Mouse (Mus musculus) induced T-regulatory cell, adult 2 months (primary cell): ENCODE measurements around the gene Psmg3.

ENCODE experiments used
- DNase-seq: peaks from one replicate; pipeline ENCODE4 v3.0.0-alpha.2; 2012; ENCODE audit warnings: low read depth

Gene Psmg3

DNA sequence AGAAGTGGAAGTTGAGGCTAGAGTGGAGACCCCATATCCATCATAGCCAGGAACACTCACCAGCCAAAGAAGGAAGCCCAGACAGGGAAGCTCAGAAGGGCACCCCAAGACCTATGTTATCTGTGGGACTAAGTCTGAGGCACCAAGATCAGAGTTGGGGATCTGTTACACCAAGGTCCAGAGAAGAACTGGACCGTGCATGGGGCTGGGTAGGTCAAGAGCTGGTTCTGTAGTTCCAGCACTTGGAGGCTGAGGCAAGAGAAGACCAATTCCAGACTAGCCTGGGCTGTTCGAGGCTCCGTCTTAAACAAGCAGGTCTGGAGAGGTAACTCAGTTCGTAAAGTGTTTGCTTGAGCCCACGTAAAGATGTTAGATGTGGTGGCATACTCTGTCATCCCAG is 32.5 kb downstream of the Psmg3 start:
- DNase-seq, result no peak

DNA sequence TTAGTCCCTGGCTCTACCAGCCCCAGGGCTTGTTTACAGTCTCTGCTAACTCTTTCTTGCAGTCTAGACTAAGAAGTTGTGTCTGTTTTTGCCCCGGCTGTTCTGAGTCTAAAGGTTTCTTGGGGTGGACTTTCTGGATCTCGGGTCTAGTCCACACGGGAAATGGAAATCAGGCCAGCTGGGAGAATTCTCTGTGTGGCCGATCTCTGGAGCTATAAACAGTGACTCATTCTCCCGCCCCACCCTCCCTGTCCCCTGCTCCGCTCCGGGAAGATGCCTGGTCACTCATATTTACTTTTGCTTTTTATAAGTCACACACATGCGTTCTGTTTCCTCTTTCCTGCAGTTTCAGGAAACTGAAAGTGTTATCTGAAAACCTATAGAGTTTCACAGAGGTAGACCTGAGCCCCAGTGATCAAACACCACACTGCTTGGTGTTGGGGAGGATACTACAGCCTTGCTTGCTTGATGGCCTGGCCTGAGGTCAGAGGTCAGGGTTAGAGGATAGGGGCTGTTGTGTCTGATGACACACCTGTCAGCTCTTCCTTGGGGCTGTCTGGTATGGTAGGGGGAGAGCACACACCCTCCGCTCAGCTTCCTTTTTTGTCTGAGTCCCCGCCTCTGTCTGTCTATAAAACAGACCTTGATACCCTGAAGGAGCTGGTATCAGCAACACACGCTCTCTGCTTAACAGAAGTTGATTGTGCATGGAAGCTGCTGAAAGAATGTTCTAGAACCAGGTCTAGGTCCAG is 33.2 kb downstream of the Psmg3 start:
- DNase-seq, result peak; percentile 54

GRCm38 (mm10) chr5:139792966-139793337 is 33.7 kb downstream of the Psmg3 start:
- DNase-seq, result no peak

GRCm38 (mm10) chr5:139792159-139792775 is 34.4 kb downstream of the Psmg3 start:
- DNase-seq, result no peak

DNA sequence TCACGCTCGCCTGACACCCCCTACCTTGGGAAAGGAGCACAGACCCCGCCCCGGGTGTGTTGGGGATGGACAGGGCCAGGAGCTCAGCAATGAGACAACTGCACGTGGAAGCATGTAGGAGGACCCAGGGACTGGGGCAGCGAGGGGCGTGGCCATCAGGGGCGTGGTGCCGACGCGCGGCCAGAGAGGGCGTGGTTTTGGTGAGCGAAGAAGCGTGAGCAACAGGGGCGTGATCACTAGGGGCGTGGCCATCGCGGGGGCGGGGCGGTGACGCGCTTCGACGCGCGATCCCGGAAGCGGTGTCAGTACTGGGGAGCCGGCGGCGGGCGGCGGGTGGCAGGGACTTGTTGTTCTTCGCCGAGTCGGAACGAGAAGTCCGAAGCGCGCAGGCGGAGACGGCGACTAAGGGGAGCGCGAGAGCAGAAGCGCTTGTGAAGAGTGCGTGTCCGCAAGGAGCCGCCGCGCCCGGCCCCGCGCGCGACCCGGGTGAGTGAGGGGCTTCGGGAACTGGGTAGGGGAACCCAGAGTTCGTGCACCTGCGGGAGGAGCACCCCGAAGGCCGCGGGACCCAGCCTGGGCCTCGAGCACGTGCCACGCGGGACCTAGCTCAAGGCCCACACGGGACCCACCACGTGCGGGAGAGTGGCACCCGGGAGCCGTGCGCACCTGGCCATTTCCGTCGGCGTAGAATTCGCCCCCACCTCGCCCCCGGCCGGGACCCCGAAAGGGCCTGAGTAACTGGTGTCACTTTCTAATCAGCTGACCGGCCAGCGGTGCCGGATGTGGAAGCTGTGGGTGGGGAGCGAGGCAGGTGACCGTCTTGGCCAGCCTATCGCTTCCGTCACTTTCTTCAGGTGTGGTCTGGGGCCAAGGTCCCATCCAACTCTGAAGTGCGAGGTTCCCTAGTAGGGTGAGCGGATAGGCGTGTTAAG is 35.2 kb downstream of the Psmg3 start, which contains the start of gene Mafk:
Mafk (plus strand) TSS at position 287 of the 932 bp plus-strand sequence.
- DNase-seq, result peak; percentile 98

DNA sequence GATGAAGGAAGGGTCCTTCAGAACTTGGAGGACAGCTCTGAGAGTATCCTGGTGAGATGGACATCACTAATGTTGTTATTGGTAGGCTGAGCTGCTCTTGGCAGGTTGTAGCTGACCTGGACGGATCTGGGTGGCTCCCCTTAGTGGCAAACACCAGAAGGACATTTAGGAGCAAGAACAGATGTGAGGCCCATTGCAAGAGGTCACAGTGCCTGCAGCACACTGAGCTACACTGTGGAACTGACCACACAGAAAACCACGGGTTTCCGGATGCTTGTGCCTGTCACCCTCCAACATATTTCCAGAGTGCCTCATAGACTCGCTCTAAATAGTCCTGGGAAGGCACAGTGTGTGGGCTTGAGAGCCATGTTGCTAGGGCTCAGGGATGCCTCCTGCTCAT is 37.2 kb downstream of the Psmg3 start:
- DNase-seq, result no peak

DNA sequence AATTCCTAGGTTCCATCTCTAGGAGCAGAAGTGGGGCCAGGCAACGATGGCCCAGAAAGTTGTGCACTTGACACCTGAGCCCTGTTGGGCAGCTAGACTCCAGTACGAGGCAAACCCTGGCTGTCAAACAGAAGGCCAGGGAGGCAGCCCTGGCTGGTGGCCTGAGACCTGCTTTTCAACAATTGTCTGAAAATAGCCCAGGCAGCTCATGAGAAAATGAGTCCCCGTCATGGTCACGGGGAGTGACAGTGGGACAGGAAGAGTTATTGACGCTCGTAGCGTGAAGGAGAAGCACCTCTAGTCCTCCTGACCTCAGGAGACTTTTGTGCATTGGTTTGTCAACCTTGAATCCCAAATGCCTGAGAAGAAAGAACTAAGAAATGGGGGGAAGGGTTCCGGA is 45.3 kb downstream of the Psmg3 start:
- DNase-seq, result no peak

GRCm38 (mm10) chr5:139776966-139777365 is 49.7 kb downstream of the Psmg3 start:
- no peak for DNase-seq

DNA sequence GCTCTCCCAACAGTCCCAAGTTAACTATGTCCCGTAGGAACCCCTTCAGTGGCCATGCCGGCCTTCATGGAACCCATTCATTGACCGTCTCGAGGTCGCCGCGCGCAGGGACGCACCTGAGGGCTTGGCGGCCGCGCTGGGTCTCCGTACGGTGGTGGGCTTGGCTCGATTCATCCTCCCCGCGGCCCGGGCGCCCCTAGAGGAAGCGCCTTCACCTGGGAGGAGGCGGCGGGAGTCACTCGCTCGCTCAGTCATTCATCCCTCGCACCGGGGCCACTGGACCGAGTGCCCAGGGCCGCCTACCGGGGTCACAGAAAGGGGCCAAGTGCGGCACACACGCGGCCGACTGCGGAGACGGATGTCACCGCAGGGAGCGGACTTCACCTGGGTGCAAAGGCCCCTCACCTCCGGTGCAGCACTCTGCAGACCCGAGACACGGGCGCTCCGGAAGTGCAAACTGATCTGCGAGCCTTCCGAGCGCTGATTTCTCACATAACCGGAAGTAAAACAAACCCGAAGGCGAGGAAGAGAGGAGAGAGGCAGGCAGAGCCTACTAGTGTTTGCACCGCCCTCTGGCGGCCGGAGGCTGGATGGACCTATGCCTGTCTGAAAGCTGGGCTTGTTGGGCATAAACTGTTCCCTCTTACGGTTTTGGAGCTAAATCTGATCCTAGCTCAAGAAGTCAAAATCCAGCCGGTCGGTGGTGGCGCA is 51.3 kb downstream of the Psmg3 start, which contains the start of gene Ints1:
Ints1 (minus strand) TSS at position 459 of the 711 bp plus-strand sequence.
- DNase-seq, result peak; percentile 97
